ENCODE assay signal across 8 mouse cellular contexts in the genomic region with DNA sequence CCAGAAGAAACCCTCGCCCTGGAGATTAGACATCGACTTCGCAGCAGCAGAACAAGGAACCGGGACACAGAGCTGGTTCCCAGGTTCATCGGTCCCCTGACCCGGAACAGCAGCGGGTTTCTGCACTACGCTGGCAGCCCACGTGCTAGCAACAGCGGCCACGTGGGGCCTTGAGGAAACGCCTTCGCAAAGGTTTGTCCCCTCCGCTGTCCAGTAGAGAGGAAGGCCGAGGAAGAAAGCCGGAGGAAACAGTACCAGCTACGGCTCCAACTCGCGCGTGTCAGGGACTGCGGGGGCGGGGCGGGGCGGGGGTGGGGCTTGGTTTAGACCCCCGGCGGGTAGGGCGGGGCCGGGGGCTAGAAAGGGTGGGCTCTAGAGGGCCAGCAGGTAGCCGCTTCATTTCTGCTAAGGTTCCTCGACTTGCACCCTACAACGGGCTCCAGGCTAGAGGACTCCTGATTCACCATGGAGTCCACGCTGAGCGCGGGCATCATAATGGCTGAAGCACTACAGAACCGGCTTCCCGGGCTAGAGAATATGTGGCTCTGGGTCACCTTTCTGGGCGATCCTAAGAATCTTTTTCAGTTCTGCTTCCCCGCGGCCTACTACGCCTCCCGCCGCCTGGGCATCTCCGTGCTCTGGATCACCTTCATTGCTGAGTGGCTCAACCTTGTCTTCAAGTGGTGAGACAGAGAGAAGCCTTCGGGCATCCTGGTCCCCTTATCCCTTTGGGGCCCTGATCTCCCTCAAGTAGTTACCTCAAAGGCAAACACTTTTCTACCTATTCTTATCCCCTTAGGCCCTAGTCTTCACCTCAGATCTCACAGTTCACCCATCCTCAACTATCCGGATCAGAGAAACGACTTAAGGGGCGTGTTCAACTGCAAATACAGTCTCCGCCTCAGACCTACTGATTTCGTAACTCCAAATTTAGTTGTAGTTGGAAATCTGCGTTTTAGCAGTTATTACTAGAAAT. TPM values are rescaled to one million over a fixed set of nuclear protein-coding genes. Genes with fewer than 3 reads are reported as not detected.
DNase-seq lines count a peak whose midpoint lies in the region; ATAC-seq lines count a peak whose summit lies in the region.

A gene (plus strand): TSS at position 160 of the 976 bp plus-strand sequence.

- peak; percentile 94 to 98 for DNase-seq in adrenal gland, adult (ENCODE audit: inconsistent age in 2 of 2, low spot score in 1 of 2)
- DNase-seq in embryo, embryonic 10 days (ENCODE audit: low spot score): peak; percentile 95
- DNase-seq in gastrocnemius, postnatal 10 days: peak; percentile 83
- peak; percentile 88 for DNase-seq in induced T-regulatory cell, adult 2 months (ENCODE audit: low read depth)
- DNase-seq in left cerebral cortex, adult 8-10 months (ENCODE audit: low spot score in 2 of 2): peak; percentile 80 to 92
- DNase-seq in right cerebral cortex, adult 18-20 months: peak; percentile 93
- peak; percentile 80 for DNase-seq in urinary bladder, adult 2 months (ENCODE audit: low spot score)

- ATAC-seq in megakaryocyte, adult 5-6 weeks (ENCODE audit: poor library complexity, severe bottlenecking): peak; percentile 81

RNA-seq across cellular contexts. Expression of the gene that starts here (rescaled TPM):
- total RNA-seq in gastrocnemius, postnatal 10 days (2021): 10 to 100 TPM; 32.2 to 34.6 TPM
- 10 to 100 TPM; 65.4 to 78.4 (median 75.2) TPM for total RNA-seq in left cerebral cortex, adult 8-10 months (2022)
- total RNA-seq in megakaryocyte, adult 5-6 weeks (2015): 23.4 and 23.8 TPM in 2 replicates
- 14.7 and 19.1 TPM in 2 replicates for total RNA-seq in megakaryocyte, adult 5-6 weeks (2017)
- polyA plus RNA-seq in urinary bladder, adult 2 months (2012; rRNA removed): 73.3 and 80.1 TPM in 2 replicates

Comparison
In these comparisons a context has a peak if more than half of its experiments do, and no peak if none do; other contexts are left out.
1. Peak in every context shown above with its lines: DNase-seq and ATAC-seq.